Mouse (Mus musculus): ENCODE data around the gene Pccb.
A peak's percentile ranks its signal among the peaks of the same experiment; 100 is the strongest.

The Pccb gene

GRCm38 (mm10) chr9:101034448-101035098 lies at the start of gene Pccb:
Gene Pccb (minus strand): TSS chr9:101034898.
- DNase-seq (ENCODE audit: low spot score), result peak; percentile 98

DNA sequence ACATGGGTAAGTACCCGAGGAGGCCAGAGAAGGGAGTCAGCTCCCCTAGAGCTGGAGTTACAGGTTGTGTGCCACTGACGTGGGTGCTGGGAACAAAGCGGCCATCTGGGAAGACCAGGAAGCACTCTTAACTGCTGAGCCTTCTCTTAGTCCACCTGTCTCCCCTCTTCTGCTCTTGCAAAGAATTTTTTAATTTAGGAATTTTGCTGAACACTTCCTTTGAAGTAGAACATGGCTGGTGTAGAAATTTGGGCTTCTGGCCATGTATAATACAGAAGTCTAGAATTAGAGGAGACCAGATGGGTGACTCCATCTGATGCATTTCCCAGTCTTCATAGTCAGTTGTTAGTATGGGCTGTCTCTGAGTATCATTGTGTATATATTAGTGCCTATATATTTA lies 49.0 kb upstream of the Pccb start:
- no peak for DNase-seq (ENCODE audit: low spot score)

DNA sequence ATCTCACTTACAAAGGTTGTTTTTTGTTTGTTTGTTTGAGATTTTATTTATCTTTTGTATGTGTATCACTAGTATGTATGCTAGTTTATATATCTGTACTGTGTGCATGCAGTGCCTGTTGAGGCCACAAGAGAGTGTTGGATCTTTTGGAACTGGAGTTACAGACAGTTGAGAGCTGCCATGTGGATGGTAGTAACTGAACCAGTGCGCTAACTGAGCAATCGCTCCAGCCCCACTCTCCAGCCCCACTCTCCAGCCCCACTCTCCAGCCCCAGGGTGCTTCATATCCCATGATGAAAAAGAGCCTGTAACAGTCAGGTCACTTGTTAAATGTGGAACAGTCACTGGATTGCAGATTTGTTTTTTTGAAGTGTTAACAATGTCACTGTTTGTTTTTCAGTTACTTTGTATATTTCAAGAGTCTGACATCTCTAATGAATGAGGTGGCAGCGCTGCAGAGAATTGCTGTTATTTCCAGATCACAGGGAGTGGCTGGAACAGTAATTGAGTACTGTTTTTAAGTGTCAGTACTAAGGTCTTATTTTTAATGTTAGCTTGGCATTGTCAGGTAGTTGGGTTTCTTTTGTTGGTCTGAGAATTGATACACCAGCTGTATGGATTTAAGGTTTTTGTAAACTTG lies 45.5 kb upstream of the Pccb start:
- DNase-seq (ENCODE audit: low spot score), result no peak

GRCm38 (mm10) chr9:101078579-101078978 lies 43.9 kb upstream of the Pccb start:
- no peak for DNase-seq (ENCODE audit: low spot score)

- no peak for DNase-seq (ENCODE audit: low spot score)
Measured at GRCm38 (mm10) chr9:101077486-101077885, 42.8 kb upstream of the Pccb start.

DNA sequence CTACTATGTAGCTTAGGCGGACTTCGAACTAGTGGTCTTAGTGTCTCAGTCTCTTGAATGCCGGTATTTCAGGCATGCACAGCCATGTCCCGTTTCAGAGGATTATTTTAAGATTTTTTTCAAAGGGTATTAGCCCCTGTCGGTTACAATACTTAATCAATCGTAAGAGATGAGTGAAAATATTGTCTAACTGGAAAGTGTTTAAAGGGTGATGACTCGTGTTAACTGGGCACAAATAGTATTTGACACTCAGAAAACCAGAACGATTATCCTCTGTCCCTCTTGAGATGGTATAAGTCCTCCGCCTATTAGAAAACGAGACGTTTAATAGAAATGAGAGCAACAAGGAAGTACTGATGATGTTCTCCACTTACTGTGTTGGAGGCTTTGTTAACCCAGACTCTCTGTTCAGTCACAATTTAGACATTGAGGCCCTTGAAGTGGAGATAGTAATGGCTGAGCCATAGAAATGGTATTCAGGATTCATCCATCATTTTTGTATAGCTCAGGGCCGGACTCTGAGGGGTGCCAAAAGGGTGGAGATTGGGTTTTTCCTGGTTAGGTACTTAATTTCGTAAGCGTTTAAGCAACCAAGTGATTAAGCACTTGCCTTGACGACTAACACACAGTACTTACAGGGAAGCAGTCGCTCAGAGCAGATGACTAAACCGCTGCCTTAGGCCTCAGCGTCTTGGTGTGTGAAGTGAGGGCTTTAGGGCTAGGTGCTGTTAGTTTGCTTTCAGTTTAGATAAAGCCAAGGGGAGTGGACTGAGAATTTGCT lies 41.6 kb upstream of the Pccb start:
- no peak for DNase-seq (ENCODE audit: low spot score)

GRCm38 (mm10) chr9:101075694-101076093 lies 41.0 kb upstream of the Pccb start:
- DNase-seq (ENCODE audit: low spot score), result no peak

DNA sequence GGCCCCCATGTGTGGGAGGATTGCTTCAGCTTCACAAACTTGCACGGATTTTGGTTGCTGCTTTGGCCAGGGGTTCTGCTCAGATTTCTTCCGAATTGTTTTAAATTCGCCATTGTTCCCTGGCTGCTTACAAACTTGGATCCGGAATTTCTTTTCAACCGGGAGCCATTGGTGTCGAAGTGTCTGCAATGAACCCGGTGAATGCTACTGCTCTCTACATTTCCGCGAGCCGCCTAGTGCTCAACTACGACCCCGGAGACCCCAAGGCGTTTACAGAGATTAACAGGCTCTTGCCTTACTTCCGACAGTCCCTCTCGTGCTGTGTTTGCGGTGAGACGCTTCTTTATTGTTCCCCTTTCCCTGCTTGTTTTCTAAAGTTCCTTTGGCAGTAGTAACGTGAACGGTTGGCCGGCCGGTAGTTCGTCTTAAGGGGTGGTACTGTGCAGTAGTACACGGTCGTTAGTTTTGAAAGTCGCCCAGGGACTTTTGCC lies 40.4 kb upstream of the Pccb start:
- DNase-seq (ENCODE audit: low spot score), result no peak

GRCm38 (mm10) chr9:101074332-101075021 lies 39.8 kb upstream of the Pccb start:
- peak; percentile 88 for DNase-seq (ENCODE audit: low spot score)

- DNase-seq (ENCODE audit: low spot score), result no peak
Measured at GRCm38 (mm10) chr9:101073987-101074331, 39.3 kb upstream of the Pccb start, which contains the start of gene Msl2. Gene Msl2 (plus strand): TSS chr9:101074101.

DNA sequence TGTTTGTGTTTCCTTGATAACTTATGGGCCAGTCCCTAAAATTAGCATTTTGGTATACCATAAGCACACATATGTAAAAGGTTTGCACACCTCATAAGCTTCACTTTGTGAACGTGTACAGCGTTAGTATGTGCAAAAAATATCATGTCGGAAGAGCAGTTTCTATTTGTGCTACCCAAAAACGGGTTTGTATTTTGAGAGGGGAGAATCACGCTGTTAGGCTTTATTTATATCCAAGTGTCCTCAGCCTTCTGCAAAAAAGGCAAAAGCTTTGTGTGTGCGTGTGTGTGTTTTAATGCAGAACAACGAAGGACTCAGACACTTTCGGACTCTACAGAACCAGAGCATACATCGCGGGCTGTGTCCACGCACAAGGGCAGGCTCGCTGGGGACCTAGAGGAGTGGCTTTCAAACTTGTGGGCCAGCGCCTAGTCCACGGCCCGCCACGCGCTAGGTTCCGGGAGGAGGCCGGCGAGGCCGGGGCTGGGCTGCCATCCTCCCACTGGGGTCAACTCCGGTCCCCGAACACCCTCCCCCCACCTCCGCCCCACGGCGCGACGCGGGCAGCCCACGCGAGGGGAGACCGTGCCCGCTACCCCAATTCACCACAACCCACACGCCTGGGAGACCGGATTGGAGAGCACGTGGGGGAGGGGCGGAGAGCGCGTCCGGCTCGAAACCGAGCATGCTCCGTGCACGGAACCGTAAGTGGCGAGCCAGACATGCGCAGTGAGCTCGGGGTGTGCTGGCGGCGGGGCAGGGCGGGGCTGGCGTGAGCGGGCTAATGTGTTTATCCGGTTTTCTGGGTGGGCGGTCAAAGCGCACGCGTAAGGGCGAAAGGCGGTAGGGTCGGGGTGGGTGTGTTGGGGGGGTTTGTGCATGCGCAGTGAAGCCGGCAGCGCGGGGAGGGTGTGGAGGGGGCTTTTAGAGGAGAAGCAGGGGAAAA lies 38.6 kb upstream of the Pccb start:
- peak; percentile 99 for DNase-seq (ENCODE audit: low spot score)

GRCm38 (mm10) chr9:101072506-101072905 lies 37.8 kb upstream of the Pccb start:
- no peak for DNase-seq (ENCODE audit: low spot score)

DNA sequence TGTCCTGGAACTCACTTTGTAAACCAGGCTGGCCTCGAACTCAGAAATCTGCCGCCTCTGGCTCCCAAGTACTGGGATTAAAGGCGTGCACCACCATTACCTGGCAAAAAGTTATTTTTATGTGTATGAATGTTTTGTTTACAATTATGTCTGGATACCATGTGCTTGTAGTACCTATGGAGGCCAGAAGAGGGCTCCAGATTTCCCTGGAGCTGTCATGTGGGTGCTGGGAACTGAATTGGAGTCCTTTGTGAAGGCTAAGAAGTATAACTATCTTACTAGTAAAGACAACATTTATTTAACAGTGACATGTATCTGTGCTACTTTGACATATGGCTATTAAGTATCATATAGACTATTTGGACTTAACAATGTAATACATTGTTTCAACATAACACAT lies 35.1 kb upstream of the Pccb start:
- no peak for DNase-seq (ENCODE audit: low spot score)

- no peak for DNase-seq (ENCODE audit: low spot score)
Measured at GRCm38 (mm10) chr9:101065076-101065602, 30.4 kb upstream of the Pccb start.

DNA sequence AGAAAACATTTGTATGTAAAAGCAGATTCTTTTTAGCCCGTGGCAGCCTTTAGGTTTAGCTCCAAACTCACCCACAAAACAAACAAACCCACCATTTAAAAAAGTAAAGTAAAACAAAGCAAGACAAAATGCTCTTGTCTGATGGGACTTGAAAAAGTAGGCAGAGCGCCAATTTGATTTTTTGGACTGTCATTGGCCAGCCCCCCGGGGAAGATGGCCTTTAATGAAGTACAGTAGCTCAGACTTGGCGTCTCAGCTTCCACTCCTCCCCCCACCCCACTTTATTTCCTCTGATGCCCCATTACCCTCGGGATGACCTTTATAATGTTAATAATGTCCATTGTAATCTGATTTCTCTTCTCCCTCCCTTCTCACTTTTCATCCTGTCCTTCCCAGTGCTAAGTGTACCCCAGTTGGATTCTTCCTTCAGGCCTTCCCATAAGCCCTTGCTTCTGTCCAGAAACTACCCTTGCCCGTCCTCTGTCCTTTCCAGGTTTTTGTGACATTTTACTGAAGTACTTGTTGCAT lies 27.6 kb upstream of the Pccb start:
- DNase-seq (ENCODE audit: low spot score), result no peak

GRCm38 (mm10) chr9:101061035-101061434 lies 26.3 kb upstream of the Pccb start:
- no peak for DNase-seq (ENCODE audit: low spot score)

- DNase-seq (ENCODE audit: low spot score), result no peak
Measured at GRCm38 (mm10) chr9:101057156-101057555, 22.5 kb upstream of the Pccb start.

GRCm38 (mm10) chr9:101053279-101053678 lies 18.6 kb upstream of the Pccb start:
- no peak for DNase-seq (ENCODE audit: low spot score)

DNA sequence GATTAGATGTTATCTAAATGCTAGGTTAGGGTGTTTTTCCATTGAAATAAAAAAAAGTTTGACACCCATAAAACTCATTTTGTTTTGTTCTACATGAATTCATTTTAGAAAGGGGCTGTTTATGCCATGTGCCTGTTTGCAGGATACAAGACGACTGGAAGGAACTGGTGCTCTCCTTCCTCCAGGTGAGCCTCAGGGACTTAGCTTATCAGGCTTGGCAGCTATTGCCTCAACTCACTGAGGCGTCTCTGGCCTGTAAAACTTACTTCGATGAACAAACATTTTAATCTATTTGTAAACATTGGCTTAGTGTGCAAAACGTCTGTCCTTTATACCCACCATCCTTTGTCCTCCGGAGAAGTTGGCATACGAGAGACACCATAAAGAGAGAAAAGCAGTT lies 18.0 kb upstream of the Pccb start:
- DNase-seq (ENCODE audit: low spot score), result no peak

- no peak for DNase-seq (ENCODE audit: low spot score)
Measured at GRCm38 (mm10) chr9:101052007-101052406, 17.3 kb upstream of the Pccb start.
